Mouse (Mus musculus) E14TG2a.4 (cell line): ENCODE results near the gene Mob1b.
"Not testable (repeated sequence)": the region's sequence is repeated elsewhere in the genome, so short reads cannot be mapped to it uniquely, and the experiment has no call there.

Experiments
- H3K27me3 ChIP-seq: 2 replicates; pipeline ENCODE4 v1.6.1; 2014; ENCODE audit warnings: low read length, control low read depth; ENCODE audit not compliant: insufficient read depth
- H3K36me3 ChIP-seq: 2 replicates; pipeline ENCODE4 v1.6.1; 2014; ENCODE audit warnings: low read length, control low read depth; ENCODE audit not compliant: insufficient read depth
- H3K4me1 ChIP-seq: replicated peaks from 2 replicates; pipeline ENCODE4 v1.6.1; 2014; ENCODE audit warnings: low read depth, low read length, control low read depth
- H3K4me3 ChIP-seq: replicated peaks from 2 replicates; pipeline ENCODE4 v1.5.1; 2014; ENCODE audit warnings: mild to moderate bottlenecking, low read length
- H3K9me3 ChIP-seq: 2 replicates; pipeline ENCODE4 v1.6.1; 2014; ENCODE audit warnings: low read length, control low read depth
- CTCF ChIP-seq: conservative IDR thresholded peaks from 2 replicates; pipeline ENCODE4 v1.5.1; 2014; ENCODE audit warnings: low read length
- NANOG ChIP-seq: IDR thresholded peaks from 2 replicates; pipeline ENCODE4 v1.6.1; 2014; ENCODE audit warnings: borderline replicate concordance, low read length, mixed read lengths
- POU5F1 ChIP-seq: IDR thresholded peaks from 2 replicates; pipeline ENCODE4 v1.6.1; 2014; ENCODE audit warnings: low read length, borderline replicate concordance

Mob1b gene

DNA sequence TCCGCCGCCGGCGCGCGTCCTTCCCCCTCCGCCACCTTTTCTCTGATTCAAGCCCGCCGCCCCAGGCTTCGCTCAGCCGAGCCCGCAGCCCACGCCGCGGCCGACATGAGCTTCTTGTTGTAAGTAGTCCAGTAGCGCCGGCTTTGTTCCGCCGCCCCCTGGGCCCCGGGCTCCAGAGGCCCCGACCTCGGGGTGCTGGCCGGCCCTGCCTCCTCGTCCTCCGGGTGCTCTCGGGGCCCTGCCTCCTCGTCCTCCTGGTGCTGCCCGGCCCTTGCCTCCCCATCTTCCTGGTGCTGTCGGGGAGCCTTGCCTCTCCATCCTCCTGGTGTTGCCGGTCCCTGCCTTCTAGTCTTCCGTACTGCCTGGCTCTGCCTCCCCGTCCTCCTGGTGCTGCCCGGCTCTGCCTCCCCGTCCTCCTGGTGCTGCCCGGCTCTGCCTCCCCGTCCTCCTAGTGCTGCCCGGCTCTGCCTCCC, 384 bp downstream of the Mob1b start:
- Histone ChIP-seq H3K36me3 (peaks cover 15% of the 10 kb centered on the region), H3K4me3 (peak overlapping the region; percentile 99), H3K27me3 (peaks cover 11% of the 10 kb centered on the region), H3K9me3 (no peaks in the 10 kb centered on the region), H3K4me1 (peaks cover 21% of the 10 kb centered on the region)
- no peak for TF ChIP-seq POU5F1
- no peak for TF ChIP-seq NANOG
- no peak for TF ChIP-seq CTCF

DNA sequence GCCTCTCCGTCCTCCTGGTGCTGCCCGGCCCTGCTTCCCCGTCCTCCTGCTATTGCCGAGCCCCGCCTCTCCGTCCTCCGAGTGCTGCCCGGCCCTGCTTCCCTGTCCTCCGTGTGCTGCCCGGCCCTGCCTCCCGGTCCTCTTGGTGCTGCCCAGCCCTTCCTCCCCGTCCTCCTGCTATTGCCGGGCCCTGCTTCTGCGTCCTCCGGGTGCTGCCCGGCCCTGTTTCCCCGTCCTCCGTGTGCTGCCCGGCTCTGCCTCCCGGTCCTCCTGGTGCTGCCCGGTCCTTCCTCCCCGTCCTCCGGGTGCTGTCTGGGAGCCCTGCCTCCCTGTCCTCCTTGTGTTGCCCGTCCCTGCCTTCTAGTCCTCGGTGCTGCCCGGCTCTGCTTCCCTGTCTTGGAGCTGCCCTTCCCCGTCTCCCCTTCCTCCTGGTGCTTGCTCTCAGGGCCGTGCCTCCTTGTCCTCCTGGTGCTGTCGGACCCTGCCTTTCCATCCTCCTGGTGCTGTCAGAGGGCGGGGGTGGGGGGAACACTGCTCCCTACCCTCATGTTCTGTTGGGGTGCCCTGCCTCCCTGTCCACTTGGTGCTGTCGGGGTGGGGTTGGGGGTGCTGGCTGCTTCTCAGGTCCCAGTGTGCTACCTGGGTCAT, 1.0 kb downstream of the Mob1b start:
- peaks cover 15% of the 10 kb centered on the region for H3K36me3 ChIP-seq
- peak overlapping the region; percentile 99 for H3K4me3 ChIP-seq
- H3K4me1 ChIP-seq = peaks cover 21% of the 10 kb centered on the region
- no peak for TF ChIP-seq POU5F1
- H3K27me3 ChIP-seq = peaks cover 11% of the 10 kb centered on the region
- H3K9me3 ChIP-seq = no peaks in the 10 kb centered on the region

DNA sequence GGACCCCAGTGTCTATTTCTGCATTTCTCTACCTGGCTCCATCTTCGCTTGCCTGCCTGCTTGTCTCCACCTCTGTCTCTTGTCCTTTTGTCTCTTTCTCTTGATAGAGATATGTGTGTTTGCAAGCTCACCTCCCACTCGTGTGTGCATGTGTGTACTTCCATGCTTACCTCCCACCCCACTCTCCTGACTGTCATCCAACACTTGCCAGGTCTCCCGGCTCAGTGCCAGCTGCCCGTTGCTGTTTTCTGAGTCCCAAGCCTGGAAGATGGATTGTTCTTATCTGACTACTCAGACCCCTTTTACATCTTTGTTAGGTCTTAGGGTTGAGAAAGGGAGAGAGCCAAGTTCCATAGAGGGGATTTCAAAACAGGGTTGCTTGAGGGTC, 1.6 kb downstream of the Mob1b start:
- TF ChIP-seq CTCF = no peak
- no peak for TF ChIP-seq POU5F1
- no peak for TF ChIP-seq NANOG
- H3K9me3 ChIP-seq = no peaks in the 10 kb centered on the region
- H3K27me3 ChIP-seq = peaks cover 11% of the 10 kb centered on the region
- H3K36me3 ChIP-seq = peaks cover 15% of the 10 kb centered on the region
- peak overlapping the region; percentile 99 for H3K4me3 ChIP-seq
- H3K4me1 ChIP-seq = peaks cover 21% of the 10 kb centered on the region

DNA sequence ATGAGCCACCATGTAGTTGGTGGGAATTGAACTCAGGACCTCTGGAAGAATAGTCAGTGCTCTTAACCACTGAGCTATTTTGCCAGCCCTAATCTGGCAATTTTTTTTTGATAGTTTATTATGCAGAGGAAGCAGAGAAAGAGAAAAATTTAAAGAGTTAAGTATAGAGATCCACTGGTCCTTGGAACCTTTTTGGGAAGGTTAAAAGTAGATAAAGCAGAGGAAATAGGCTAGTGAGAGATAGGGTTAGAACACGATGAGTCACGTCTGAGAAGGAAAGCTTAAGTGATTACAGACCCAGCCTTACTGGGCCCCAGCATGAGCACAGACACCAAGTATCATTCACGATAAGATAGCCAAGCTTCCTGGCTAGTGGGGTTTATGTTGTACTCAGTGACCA, 3.4 kb downstream of the Mob1b start:
- H3K36me3 ChIP-seq = peaks cover 15% of the 10 kb centered on the region
- no peaks in the 10 kb centered on the region for H3K9me3 ChIP-seq
- H3K4me3 ChIP-seq = no peak overlapping the region
- peaks cover 11% of the 10 kb centered on the region for H3K27me3 ChIP-seq
- H3K4me1 ChIP-seq = peaks cover 21% of the 10 kb centered on the region
- no peak for TF ChIP-seq CTCF
- TF ChIP-seq POU5F1 = no peak
- TF ChIP-seq NANOG = no peak

DNA sequence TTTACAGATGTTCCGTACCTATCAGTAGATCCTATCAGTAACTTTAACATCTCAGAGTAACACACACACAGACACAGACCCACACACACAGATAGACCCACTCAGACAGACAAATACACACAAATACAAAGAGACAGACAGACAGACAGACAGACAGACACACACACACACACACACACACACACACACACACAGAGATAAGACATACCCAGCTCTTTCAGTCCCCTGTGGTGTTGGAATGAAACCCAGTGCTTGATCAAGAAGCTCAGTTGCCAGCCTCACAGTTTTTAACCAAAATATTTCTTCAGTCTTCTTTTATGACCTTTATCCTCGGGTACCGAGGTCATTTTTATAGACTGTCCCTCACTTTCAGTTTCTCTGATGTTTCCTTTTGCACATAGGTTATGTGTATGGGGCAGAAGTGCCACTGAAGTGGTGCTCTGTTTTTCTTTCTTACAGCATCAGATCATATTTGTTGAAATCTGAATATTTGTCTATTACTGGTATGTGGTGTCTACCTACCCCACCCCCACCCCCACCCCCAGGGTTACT, 7.0 kb downstream of the Mob1b start:
- Histone ChIP-seq H3K36me3 (peaks cover 20% of the 10 kb centered on the region), H3K4me3 (no peak overlapping the region), H3K9me3 (no peaks in the 10 kb centered on the region), H3K27me3 (no peaks in the 10 kb centered on the region), H3K4me1 (peaks cover under 1% of the 10 kb centered on the region; the same call in 1 of the 2 replicates)
- TF ChIP-seq CTCF (no peak), POU5F1 (no peak), NANOG (no peak)

DNA sequence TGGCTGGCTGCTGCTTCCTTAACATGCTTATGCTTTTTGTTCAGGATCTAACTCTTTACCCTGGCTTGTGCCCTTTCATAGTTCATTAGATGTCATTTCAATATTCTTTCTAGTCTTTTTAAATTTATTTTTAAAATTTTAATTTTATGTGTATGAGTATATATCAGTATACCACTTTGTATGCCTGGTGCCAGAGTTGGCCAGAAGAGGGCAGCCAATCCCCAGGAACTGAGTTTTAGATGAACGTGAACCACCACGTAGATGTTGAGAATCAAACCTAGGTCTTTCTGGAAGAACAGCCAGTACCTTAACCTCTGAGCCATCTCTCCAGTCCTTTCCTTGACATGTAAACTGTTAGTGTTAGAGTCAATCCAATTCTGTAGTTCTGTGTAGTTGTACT, 14.1 kb downstream of the Mob1b start:
- Histone ChIP-seq H3K36me3 (no peaks in the 10 kb centered on the region), H3K4me3 (no peak overlapping the region), H3K4me1 (peaks cover 4% of the 10 kb centered on the region), H3K9me3 (no peaks in the 10 kb centered on the region), H3K27me3 (no peaks in the 10 kb centered on the region)
- TF ChIP-seq CTCF (peak; percentile 53), POU5F1 (no peak)

DNA sequence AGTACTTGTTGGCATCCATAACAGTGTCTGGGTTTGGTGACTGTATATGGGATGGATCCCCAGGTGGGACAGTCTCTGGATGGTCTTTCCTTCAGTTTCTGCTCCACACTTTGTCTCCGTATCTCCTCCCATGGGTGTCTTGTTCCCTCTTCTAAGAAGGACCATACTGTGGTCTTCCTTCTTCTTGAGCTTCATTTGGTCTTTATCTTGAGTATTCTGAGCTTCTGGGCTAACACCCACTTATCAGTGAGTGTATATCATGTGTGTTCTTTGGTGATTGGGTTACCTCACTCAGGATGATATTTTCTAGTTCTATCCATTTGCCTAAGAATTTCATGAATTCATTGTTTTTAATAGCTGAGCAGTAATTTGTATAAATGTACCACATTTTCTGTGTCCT, 20.4 kb downstream of the Mob1b start:
- H3K4me1 ChIP-seq, H3K9me3 ChIP-seq, H3K36me3 ChIP-seq, H3K4me3 ChIP-seq, H3K27me3 ChIP-seq: not testable (repeated sequence)

DNA sequence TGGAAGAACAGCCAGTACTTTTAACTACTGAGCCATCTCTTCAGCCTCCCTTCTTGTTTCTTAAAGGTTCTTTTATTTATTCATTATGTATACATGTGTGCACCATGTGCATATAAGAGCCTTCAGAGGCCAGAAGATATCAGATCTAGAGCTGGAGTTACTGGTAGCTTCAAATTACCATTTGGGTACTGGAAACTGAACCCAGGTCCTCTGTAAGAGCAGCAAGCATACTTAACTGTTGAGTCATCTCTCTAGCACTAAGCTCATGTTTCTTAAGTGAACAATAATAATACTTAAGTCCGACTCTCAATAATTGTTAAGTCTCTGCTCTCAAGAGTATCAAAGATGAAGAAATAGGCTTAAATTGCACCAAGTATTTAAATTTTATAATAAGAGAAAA, 27.1 kb downstream of the Mob1b start:
- Histone ChIP-seq H3K27me3 (no peaks in the 10 kb centered on the region), H3K4me3 (no peak overlapping the region), H3K36me3 (peaks cover 12% of the 10 kb centered on the region), H3K9me3 (no peaks in the 10 kb centered on the region), H3K4me1 (no peaks in the 10 kb centered on the region)
- TF ChIP-seq NANOG (no peak), CTCF (no peak), POU5F1 (no peak)

DNA sequence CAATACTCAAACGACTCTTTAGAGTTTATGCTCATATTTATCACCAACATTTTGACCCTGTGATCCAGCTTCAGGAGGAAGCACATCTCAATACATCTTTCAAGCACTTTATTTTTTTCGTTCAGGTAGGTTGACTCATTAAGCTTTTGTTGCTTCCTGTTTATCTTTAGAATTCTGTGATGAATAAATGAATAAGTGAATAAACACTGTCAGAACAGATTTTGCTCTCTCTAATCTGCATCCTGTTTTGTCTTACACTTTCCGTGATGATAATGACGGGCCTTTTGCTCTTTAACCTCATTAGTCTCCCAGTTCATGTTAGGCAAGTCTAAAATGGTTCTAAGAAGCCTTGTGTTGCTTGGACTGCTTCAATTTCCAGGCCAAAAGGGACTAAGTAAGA, 32.5 kb downstream of the Mob1b start:
- Histone ChIP-seq H3K36me3 (peaks cover 30% of the 10 kb centered on the region), H3K9me3 (no peaks in the 10 kb centered on the region), H3K4me3 (no peak overlapping the region), H3K27me3 (no peaks in the 10 kb centered on the region), H3K4me1 (no peaks in the 10 kb centered on the region)
- TF ChIP-seq CTCF (no peak), NANOG (no peak), POU5F1 (no peak)

DNA sequence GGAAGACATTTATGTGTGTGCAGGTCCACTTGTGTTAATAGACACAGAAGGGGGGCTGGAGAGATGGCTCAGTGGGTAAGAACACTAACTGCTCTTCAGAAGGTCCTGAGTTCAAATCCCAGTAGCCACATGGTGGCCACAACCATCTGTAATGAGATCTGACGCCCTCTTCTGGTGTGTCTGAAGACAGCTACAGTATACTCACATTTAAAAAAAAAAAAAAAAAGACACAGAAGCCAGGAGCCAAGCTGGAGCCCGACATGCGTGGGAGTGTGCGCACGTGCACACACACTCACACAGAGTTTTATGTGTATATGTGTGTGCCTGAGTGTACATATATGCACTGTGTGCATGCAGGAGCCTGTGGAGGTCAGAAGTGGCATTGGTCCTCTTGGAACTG, 42.0 kb downstream of the Mob1b start:
- peaks cover 17% of the 10 kb centered on the region for H3K36me3 ChIP-seq
- H3K4me3 ChIP-seq = no peak overlapping the region
- peaks cover 29% of the 10 kb centered on the region for H3K4me1 ChIP-seq
- H3K9me3 ChIP-seq = no peaks in the 10 kb centered on the region
- H3K27me3 ChIP-seq = no peaks in the 10 kb centered on the region
- TF ChIP-seq NANOG = no peak
- TF ChIP-seq POU5F1 = no peak
- TF ChIP-seq CTCF = 0 out of 2 replicates have a peak, but pooled peaks have one; percentile 7
